Mouse (Mus musculus): ENCODE measurements around the gene Sdhb. TPM values are rescaled to one million over a fixed set of nuclear protein-coding genes. Genes with fewer than 3 reads are reported as not detected.

Gene Sdhb
- polyA plus RNA-seq, 1 experiment: 122 TPM

DNA sequence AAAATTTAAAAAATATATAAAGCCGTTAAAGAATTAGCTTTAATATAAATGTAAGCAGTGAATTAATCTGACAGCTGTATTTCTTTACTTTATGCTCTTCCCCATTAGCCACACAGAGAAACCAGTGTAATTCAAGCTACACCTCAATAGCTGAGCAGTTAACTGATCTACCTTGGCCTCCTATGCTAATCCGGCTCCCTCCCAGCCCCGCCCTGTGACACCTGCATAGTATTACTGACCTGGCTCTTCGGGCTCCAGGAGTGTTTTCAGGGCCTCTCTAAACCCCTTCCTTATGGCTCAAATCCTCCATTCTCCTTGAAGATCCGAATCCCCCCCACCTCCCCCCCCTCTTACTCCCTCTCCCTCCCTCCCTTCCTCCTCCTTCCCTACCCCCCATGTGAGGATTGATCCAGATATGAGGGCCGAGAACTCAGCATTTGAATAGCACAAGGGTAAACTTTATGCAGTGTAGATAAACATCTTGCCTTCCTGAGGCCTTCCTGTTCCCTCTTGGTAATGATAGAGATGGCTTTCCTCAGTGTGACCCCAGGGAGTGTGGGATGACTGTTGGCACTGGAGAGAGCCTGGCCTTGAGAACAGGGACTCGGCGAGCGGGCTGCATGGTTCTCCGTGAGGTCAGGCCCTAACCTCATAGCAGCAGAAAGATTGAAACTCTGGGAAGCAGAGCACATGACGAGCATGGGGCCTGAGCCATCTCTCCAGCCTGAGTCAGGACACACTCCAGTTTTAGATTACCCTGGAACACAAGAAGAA, 6.6 kb downstream of the Sdhb start:
- Histone ChIP-seq H3K27ac (ENCODE audit: insufficient read depth, low read length) (no peak overlapping the region), H3K4me3 (ENCODE audit: insufficient read depth, low read length) (no peak overlapping the region), H3K4me1 (ENCODE audit: control insufficient read depth, insufficient read depth, low read length) (0 out of 2 replicates have a peak, but pooled peaks cover 3% of the 10 kb centered on the region)
- TF ChIP-seq CTCF (IDR thresholded peaks at IDR 0.05; ENCODE audit: borderline replicate concordance, insufficient read depth, low read length) (no peak), POLR2A (IDR thresholded peaks at IDR 0.05; ENCODE audit: low read depth, low read length) (no peak)

DNA sequence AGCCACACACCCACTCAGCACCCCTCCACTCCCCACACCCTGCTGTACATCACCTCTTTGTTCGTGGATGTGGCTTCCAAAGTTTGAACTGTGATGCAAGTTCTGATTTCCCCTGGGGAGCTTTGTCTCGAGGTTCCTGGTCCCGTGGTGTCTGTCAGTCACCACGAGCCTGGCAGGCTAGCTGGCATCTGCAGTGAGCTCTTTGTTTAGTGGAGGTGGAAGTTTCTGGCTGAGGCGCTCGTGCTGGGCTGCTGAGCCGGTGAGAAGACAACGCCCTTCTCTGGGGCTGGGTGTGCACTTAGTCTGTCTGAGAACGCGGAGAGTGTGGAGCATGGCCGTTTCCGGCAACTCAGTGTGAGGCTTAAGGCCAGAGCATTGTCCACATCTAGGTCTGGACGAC, 10.7 kb downstream of the Sdhb start:
- Histone ChIP-seq H3K4me1 (ENCODE audit: control insufficient read depth, insufficient read depth, low read length) (no peaks in the 10 kb centered on the region), H3K27ac (ENCODE audit: insufficient read depth, low read length) (no peak overlapping the region), H3K4me3 (ENCODE audit: insufficient read depth, low read length) (no peak overlapping the region)
- TF ChIP-seq CTCF (IDR thresholded peaks at IDR 0.05; ENCODE audit: borderline replicate concordance, insufficient read depth, low read length): no peak
- TF ChIP-seq POLR2A (IDR thresholded peaks at IDR 0.05; ENCODE audit: low read depth, low read length): no peak

DNA sequence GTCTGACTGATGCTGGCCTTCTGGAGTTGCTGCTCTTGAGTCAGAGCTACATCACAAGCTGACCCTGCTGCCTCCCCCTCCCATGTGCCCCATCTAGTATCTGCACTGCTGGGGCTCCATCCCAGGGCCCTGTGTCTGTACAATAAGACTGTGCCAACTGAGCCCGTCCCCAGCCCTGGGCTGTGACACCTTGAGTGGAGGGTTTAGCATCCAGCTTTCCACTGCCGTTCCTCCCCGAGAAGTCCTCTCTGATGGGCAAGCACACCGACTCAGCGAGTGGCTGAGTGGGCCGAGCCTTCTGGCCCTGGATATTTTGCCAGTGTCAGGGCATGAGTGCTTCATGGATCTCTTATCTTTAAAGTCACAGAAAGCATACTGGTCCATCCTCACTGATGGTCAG, 13.4 kb downstream of the Sdhb start:
- Histone ChIP-seq H3K27ac (ENCODE audit: insufficient read depth, low read length) (no peak overlapping the region), H3K4me1 (ENCODE audit: control insufficient read depth, insufficient read depth, low read length) (no peaks in the 10 kb centered on the region), H3K4me3 (ENCODE audit: insufficient read depth, low read length) (no peak overlapping the region)
- TF ChIP-seq CTCF (IDR thresholded peaks at IDR 0.05; ENCODE audit: borderline replicate concordance, insufficient read depth, low read length): no peak
- TF ChIP-seq POLR2A (IDR thresholded peaks at IDR 0.05; ENCODE audit: low read depth, low read length): no peak

DNA sequence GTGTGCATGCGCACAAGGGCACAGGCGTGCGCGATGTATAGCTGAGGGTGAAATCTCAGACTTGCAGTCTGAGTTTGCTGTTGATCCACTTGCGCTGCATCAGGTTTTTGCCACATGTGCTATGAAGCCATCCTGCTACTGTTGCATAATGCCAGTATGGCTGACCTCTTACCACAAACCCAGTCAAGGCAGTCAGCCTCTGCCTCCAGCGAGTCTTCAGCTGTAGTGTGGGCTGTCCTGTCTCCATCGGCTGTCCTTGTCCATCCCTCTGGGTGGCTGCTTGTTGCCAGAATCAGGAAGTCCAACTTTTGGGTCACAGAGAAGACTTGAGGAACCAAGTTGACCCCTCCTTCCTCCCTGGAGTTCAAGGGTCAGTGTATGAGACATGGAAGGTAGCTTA, 14.4 kb downstream of the Sdhb start:
- H3K4me1 ChIP-seq (ENCODE audit: control insufficient read depth, insufficient read depth, low read length): no peaks in the 10 kb centered on the region
- no peak overlapping the region for H3K27ac ChIP-seq (ENCODE audit: insufficient read depth, low read length)
- no peak for TF ChIP-seq POLR2A (IDR thresholded peaks at IDR 0.05; ENCODE audit: low read depth, low read length)
- TF ChIP-seq CTCF (IDR thresholded peaks at IDR 0.05; ENCODE audit: borderline replicate concordance, insufficient read depth, low read length): no peak
- H3K4me3 ChIP-seq (ENCODE audit: insufficient read depth, low read length): no peak overlapping the region

DNA sequence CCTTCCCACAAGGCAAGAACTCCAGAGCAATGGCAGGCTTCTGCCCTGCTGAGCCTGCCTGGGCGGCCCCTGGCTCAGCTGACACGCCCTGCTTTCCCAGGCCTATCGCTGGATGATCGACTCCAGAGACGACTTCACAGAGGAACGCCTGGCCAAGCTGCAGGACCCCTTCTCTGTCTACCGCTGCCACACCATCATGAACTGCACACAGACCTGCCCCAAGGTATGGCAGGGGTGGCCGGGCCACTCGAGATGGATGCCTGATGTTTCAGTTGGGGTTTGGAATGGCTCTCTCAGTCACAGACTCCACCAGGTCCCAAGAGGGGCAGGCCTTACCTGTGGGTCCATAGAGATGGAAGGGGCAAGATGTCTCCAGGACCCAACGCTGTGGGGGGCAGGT, 16.3 kb downstream of the Sdhb start:
- H3K27ac ChIP-seq (ENCODE audit: insufficient read depth, low read length): no peak overlapping the region
- H3K4me3 ChIP-seq (ENCODE audit: insufficient read depth, low read length): no peak overlapping the region
- no peaks in the 10 kb centered on the region for H3K4me1 ChIP-seq (ENCODE audit: control insufficient read depth, insufficient read depth, low read length)
- TF ChIP-seq CTCF (IDR thresholded peaks at IDR 0.05; ENCODE audit: borderline replicate concordance, insufficient read depth, low read length) (no peak), POLR2A (IDR thresholded peaks at IDR 0.05; ENCODE audit: low read depth, low read length) (no peak)

DNA sequence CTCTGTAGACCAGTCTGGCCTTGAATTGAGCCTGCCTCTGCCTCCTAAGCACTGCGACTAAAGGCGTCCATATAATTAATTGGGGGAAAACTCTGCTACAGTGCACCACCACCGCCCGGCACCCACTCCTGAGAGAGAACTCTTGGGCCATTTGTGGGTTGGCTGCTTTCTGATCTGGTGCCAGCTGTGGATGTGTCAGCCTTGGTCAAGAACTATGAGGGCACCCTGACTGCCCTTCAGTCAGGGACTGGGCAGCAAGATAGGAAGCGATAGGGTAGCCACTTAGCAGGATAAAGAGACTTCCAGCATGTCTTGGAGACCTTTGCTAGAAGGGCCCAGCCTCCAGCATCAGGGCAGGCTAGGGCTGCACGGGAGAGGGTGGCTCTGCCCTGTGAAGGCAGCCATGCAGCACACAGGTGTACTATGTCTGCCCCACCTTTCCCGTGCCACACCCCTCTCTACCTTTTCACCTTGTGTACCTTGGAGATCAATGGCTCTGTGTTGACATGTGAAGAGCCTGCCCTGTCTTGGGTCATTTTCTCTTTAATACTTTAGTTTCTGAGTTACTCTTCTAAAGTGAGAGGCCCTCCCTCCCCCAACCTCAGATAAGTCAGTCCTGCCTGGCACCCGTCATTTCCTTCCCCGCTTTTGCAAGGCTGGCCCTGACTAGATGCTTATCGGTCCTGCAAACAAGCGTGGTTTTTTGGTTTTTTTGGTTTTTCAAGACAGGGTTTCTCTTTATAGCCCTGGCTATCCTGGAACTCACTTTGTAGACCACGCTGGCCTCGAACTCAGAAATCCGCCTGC, 17.1 kb downstream of the Sdhb start:
- Histone ChIP-seq H3K27ac (ENCODE audit: insufficient read depth, low read length) (no peak overlapping the region), H3K4me1 (ENCODE audit: control insufficient read depth, insufficient read depth, low read length) (no peaks in the 10 kb centered on the region), H3K4me3 (ENCODE audit: insufficient read depth, low read length) (no peak overlapping the region)
- no peak for TF ChIP-seq POLR2A (IDR thresholded peaks at IDR 0.05; ENCODE audit: low read depth, low read length)
- TF ChIP-seq CTCF (IDR thresholded peaks at IDR 0.05; ENCODE audit: borderline replicate concordance, insufficient read depth, low read length): no peak

DNA sequence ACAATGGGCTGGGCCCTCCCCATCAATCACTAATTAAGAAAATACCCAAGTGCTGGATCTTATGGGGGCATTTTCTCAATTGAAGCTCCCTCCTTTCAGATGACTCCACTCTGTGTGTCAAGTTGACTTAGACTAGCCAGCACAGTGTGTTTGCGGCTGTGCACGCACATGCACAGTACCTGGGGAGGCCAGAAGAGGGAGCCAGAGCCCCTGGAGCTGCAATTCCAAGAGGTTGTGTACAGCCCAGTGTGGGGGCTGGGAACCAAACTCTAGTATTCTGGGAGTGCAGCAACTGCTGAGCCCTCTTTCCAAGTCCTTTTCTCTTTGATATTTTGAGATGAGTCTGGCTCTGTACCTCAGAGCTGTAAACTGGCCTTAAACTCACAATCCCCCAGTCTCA, 20.6 kb downstream of the Sdhb start:
- TF ChIP-seq CTCF (IDR thresholded peaks at IDR 0.05; ENCODE audit: borderline replicate concordance, insufficient read depth, low read length) (peak; percentile 22; the same call in 1 of the 2 replicates), POLR2A (IDR thresholded peaks at IDR 0.05; ENCODE audit: low read depth, low read length) (no peak)
- Histone ChIP-seq H3K27ac (ENCODE audit: insufficient read depth, low read length) (no peak overlapping the region), H3K4me3 (ENCODE audit: insufficient read depth, low read length) (no peak overlapping the region), H3K4me1 (ENCODE audit: control insufficient read depth, insufficient read depth, low read length) (no peaks in the 10 kb centered on the region)

DNA sequence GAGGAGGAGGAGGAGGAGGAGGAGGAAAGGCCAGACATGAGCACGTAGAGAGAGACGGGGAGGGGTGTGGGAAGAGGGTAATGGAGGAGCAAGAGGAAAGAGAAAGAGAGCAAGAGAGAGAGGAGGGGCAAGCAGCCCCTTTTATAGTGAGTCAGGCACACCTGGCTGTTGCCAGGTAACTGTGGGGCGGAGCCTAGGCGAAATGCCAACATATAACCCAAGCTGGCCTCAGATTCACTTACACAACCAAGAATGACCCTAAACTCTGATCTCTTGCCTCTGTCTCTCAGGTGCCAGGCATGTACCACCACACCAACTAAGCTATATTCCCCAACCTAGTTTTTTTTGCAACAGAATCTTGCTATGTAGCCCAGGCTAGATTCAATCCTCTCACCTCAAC, 21.8 kb downstream of the Sdhb start:
- Histone ChIP-seq H3K27ac (ENCODE audit: insufficient read depth, low read length) (no peak overlapping the region), H3K4me3 (ENCODE audit: insufficient read depth, low read length) (no peak overlapping the region), H3K4me1 (ENCODE audit: control insufficient read depth, insufficient read depth, low read length) (no peaks in the 10 kb centered on the region)
- TF ChIP-seq CTCF (IDR thresholded peaks at IDR 0.05; ENCODE audit: borderline replicate concordance, insufficient read depth, low read length) (no peak), POLR2A (IDR thresholded peaks at IDR 0.05; ENCODE audit: low read depth, low read length) (no peak)

DNA sequence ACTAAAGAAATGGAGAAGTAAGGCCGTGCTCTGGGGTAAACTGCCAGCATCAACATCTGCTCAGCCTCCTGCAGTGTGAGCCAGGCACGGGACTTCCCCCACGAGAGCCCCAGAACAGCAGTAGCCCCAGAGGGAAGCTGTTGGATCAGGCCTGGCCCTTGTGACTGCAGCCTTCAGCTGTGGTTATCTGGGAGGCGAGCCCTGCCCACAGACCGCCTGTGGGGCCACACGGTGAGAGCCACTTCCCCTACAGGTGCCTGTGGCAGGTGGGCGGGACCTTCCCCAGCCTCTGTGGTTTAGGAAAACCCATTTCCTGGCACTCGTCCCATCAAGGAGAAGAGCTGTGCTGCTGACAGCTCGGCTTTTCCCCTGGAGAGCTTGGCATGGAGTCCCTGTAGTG, 22.4 kb downstream of the Sdhb start:
- Histone ChIP-seq H3K27ac (ENCODE audit: insufficient read depth, low read length) (no peak overlapping the region), H3K4me1 (ENCODE audit: control insufficient read depth, insufficient read depth, low read length) (no peaks in the 10 kb centered on the region), H3K4me3 (ENCODE audit: insufficient read depth, low read length) (no peak overlapping the region)
- TF ChIP-seq POLR2A (IDR thresholded peaks at IDR 0.05; ENCODE audit: low read depth, low read length) (no peak), CTCF (IDR thresholded peaks at IDR 0.05; ENCODE audit: borderline replicate concordance, insufficient read depth, low read length) (no peak)

DNA sequence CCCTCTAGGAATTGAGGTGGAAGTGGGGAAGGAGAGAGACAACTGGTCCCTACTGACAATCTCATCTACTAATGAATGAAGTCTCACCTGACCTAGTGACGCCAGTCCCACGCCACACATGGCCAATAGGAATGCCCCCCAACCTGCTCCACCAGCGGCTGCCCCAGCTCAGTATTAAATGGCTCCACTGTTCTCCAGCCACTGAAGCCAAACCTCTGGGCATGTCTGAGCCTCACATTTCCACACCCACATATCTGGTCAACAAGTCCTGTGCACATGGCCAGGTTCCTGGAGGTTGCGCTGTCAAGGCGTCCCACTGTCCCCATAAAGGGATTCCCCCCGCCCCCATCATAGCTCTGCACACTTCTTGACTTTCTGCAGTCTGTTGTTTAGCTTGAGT, 23.5 kb downstream of the Sdhb start:
- Histone ChIP-seq H3K27ac (ENCODE audit: insufficient read depth, low read length) (no peak overlapping the region), H3K4me1 (ENCODE audit: control insufficient read depth, insufficient read depth, low read length) (no peaks in the 10 kb centered on the region), H3K4me3 (ENCODE audit: insufficient read depth, low read length) (no peak overlapping the region)
- no peak for TF ChIP-seq POLR2A (IDR thresholded peaks at IDR 0.05; ENCODE audit: low read depth, low read length)
- no peak for TF ChIP-seq CTCF (IDR thresholded peaks at IDR 0.05; ENCODE audit: borderline replicate concordance, insufficient read depth, low read length)
